Comparison of ENCODE assay signal across 24 mouse cellular contexts in the genomic region with DNA sequence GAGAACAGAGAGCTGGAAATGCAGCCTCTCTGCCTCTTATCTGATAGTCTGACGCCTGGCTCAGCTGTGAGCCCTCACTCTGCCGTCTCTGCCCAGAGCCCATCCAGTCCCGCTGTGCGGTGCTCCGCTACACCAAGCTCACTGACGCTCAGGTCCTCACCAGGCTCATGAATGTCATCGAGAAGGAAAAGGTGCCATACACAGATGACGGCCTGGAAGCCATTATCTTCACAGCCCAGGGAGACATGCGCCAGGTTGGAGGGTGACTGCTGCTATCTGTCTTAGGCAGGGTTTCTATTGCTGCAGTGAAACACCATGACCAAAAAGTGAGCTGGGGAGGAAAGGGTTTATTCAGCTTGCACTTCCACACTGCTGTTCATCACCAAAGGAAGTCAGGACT. TPM values are rescaled to one million over a fixed set of nuclear protein-coding genes. Genes with fewer than 3 reads are reported as not detected.
DNase-seq lines count a peak whose midpoint lies in the region; ATAC-seq and TF ChIP-seq lines count a peak whose summit lies in the region.
"Had no signal": no experiment of that assay in that cellular context is flagged by ENCODE, and none has a peak within 500 bp of the region (broad histone marks: within the 10 kb centered on the region; RNA-seq: fewer than 3 reads in every experiment).

No protein-coding gene starts in this region.

- peak; percentile 29 to 48 for DNase-seq in spleen, postnatal 36 days (ENCODE audit: low spot score in 2 of 2)
- DNase-seq in spleen, adult 12 weeks (ENCODE audit: low spot score) = no peak
- DNase-seq in liver, embryonic 14.5 days (ENCODE audit: low read depth in 3 of 3, low spot score in 3 of 3) = peak; percentile 69 to 77 (median 75)
- DNase-seq in cerebellum, adult 9-11 months = no peak
- no peak for DNase-seq in gastrocnemius, postnatal 4 days (ENCODE audit: low spot score in 2 of 2)
- DNase-seq in midbrain, embryonic 14.5 days = no peak
- DNase-seq: adrenal gland, adult 2 months; cerebellum, adult 2 months; gastrocnemius, adult 2 months; kidney, adult 9 months; kidney, postnatal 14 days; layer of hippocampus, postnatal 36 days had no signal

- H3K4me1 ChIP-seq in erythroblast, embryonic 14.5 days (ENCODE audit: control insufficient read depth) = peaks cover 30% of the 10 kb centered on the region
- H3K4me1 ChIP-seq in liver, embryonic 14.5 days (replicated peaks; ENCODE audit: control insufficient read depth in 2 of 2, insufficient read depth in 2 of 2, low read length in 1 of 2) = peaks cover 10 to 20% of the 10 kb centered on the region in 2 experiments
- no peaks in the 10 kb centered on the region for H3K4me1 ChIP-seq in midbrain, embryonic 14.5 days (ENCODE audit: control insufficient read depth, insufficient read depth, low read length)
- H3K4me1 ChIP-seq: embryonic facial prominence, embryonic 12.5 days; hindbrain, embryonic 15.5 days; limb, embryonic 15.5 days; midbrain, embryonic 12.5 days had no signal

- WGBS in liver, embryonic 14.5 days (ENCODE audit: insufficient replicate concordance) = 21% methylated on average over 9 of the region's 9 CpGs
- 89% methylated on average over 9 of the region's 9 CpGs for whole genome bisulfite sequencing in midbrain, embryonic 14.5 days

- TF ChIP-seq CTCF in liver, embryonic 14.5 days (IDR thresholded peaks at IDR 0.05; ENCODE audit: low read depth) = no peak

- H3K4me3 ChIP-seq in erythroblast, embryonic 14.5 days (replicated peaks) = peak overlapping the region; percentile 23
- H3K4me3 ChIP-seq in liver, embryonic 14.5 days (ENCODE audit: insufficient read depth in 1 of 2, low read depth in 2 of 2, low read length in 2 of 2) = no peak overlapping the region
- H3K4me3 ChIP-seq in midbrain, embryonic 14.5 days (replicated peaks; ENCODE audit: low read depth, low read length) = no peak overlapping the region
- H3K4me3 ChIP-seq: embryonic facial prominence, embryonic 12.5 days; gastrocnemius, adult 2 months; hindbrain, embryonic 15.5 days; layer of hippocampus, adult 2 months; limb, embryonic 15.5 days; midbrain, embryonic 12.5 days had no signal

- peak overlapping the region; percentile 74 for H3K27ac ChIP-seq in liver, embryonic 14.5 days
- no peak overlapping the region for H3K27ac ChIP-seq in midbrain, embryonic 14.5 days (replicated peaks; ENCODE audit: low read depth, low read length)
- H3K27ac ChIP-seq: embryonic facial prominence, embryonic 12.5 days; gastrocnemius, adult 2 months; hindbrain, embryonic 15.5 days; layer of hippocampus, adult 2 months; limb, embryonic 15.5 days; midbrain, embryonic 12.5 days had no signal

- H3K36me3 ChIP-seq in erythroblast, embryonic 14.5 days (ENCODE audit: control insufficient read depth) = peaks cover 98% of the 10 kb centered on the region
- H3K36me3 ChIP-seq in liver, embryonic 14.5 days (replicated peaks; ENCODE audit: control insufficient read depth, insufficient read depth, low read depth) = peaks cover 55% of the 10 kb centered on the region
- H3K36me3 ChIP-seq in midbrain, embryonic 14.5 days (ENCODE audit: control insufficient read depth, insufficient read depth, low read length) = peaks cover 80% of the 10 kb centered on the region

- peak; percentile 92 for ATAC-seq in liver, embryonic 14.5 days (ENCODE audit: insufficient read depth)
- ATAC-seq in midbrain, embryonic 14.5 days (ENCODE audit: low FRiP score, low TSS enrichment) = no peak
- ATAC-seq: forebrain, embryonic 14.5 days; Patski had no signal

- peak; percentile 90 for TF ChIP-seq EP300 in liver, embryonic 14.5 days (IDR thresholded peaks at IDR 0.05; ENCODE audit: low read depth)

- no peaks in the 10 kb centered on the region for H3K27me3 ChIP-seq in erythroblast, embryonic 14.5 days (ENCODE audit: control insufficient read depth)
- no peaks in the 10 kb centered on the region for H3K27me3 ChIP-seq in liver, embryonic 14.5 days (ENCODE audit: control insufficient read depth, insufficient read depth, low read length)
- no peaks in the 10 kb centered on the region for H3K27me3 ChIP-seq in midbrain, embryonic 14.5 days (ENCODE audit: control insufficient read depth, insufficient read depth, low read length)
- H3K27me3 ChIP-seq: embryonic facial prominence, embryonic 12.5 days; hindbrain, embryonic 15.5 days; limb, embryonic 15.5 days; midbrain, embryonic 12.5 days; Patski had no signal

- H3K4me2 ChIP-seq in liver, embryonic 14.5 days (ENCODE audit: low read depth) = peak overlapping the region; percentile 38
- no peak overlapping the region for H3K4me2 ChIP-seq in midbrain, embryonic 14.5 days (ENCODE audit: low read length)
- H3K4me2 ChIP-seq: embryonic facial prominence, embryonic 12.5 days; hindbrain, embryonic 15.5 days; limb, embryonic 15.5 days; midbrain, embryonic 12.5 days had no signal

- H3K9me3 ChIP-seq in erythroblast, embryonic 14.5 days (ENCODE audit: control insufficient read depth, low read length) = no peaks in the 10 kb centered on the region
- no peaks in the 10 kb centered on the region for H3K9me3 ChIP-seq in liver, embryonic 14.5 days (ENCODE audit: control insufficient read depth, low read length)
- no peaks in the 10 kb centered on the region for H3K9me3 ChIP-seq in midbrain, embryonic 14.5 days (ENCODE audit: control insufficient read depth, low read length)
- H3K9me3 ChIP-seq: embryonic facial prominence, embryonic 12.5 days; hindbrain, embryonic 15.5 days; limb, embryonic 15.5 days; midbrain, embryonic 12.5 days had no signal

- H3K9ac ChIP-seq in liver, embryonic 14.5 days (replicated peaks) = peak overlapping the region; percentile 40
- H3K9ac ChIP-seq in midbrain, embryonic 14.5 days (replicated peaks; ENCODE audit: low read length) = no peak overlapping the region
- H3K9ac ChIP-seq: embryonic facial prominence, embryonic 12.5 days; hindbrain, embryonic 15.5 days; limb, embryonic 15.5 days; midbrain, embryonic 12.5 days had no signal

RNA-seq across cellular contexts. Expression of gene Rfc2, which starts 11.9 kb away (rescaled TPM):
- polyA plus RNA-seq in erythroblast, embryonic 14.5 days (2012) = 6.8 TPM in 2 replicates
- polyA plus RNA-seq in liver, embryonic 14.5 days (2012; rRNA removed) = 68.1 and 102 TPM in 2 replicates
- polyA plus RNA-seq in liver, embryonic 14.5 days (2014; fragmentation: Nextera tagmentation; extraction: Ambion mirVana) = 180 and 217 TPM in 2 replicates
- 10 to 100 TPM; 42.6 to 45.0 TPM for total RNA-seq in gastrocnemius, postnatal 4 days (2021)
- 165 and 191 TPM in 2 replicates for polyA plus RNA-seq in midbrain, embryonic 14.5 days (2014; fragmentation: Nextera tagmentation; extraction: Ambion mirVana)

RNA-seq across cellular contexts. Expression of gene Lat2, which starts 21.7 kb away (rescaled TPM):
- 0.16 and 0.17 TPM in 2 replicates for polyA plus RNA-seq in erythroblast, embryonic 14.5 days (2012)
- 1.5 and 1.8 TPM in 2 replicates for polyA plus RNA-seq in liver, embryonic 14.5 days (2012; rRNA removed)
- 1.3 and 1.7 TPM in 2 replicates for polyA plus RNA-seq in liver, embryonic 14.5 days (2014; fragmentation: Nextera tagmentation; extraction: Ambion mirVana)
- 1 to 10 TPM; 4.5 to 6.3 TPM for total RNA-seq in gastrocnemius, postnatal 4 days (2021)
- polyA plus RNA-seq in midbrain, embryonic 14.5 days (2014; fragmentation: Nextera tagmentation; extraction: Ambion mirVana) = 1.5 and 2.7 TPM in 2 replicates

RNA-seq across cellular contexts. Expression of gene Syna, which starts 33.1 kb away (rescaled TPM):
- polyA plus RNA-seq in erythroblast, embryonic 14.5 days (2012) = not detected in 2 replicates
- not detected in 2 replicates for polyA plus RNA-seq in liver, embryonic 14.5 days (2012; rRNA removed)
- not detected in 2 replicates for polyA plus RNA-seq in liver, embryonic 14.5 days (2014; fragmentation: Nextera tagmentation; extraction: Ambion mirVana)
- total RNA-seq in gastrocnemius, postnatal 4 days (2021) = not detected
- polyA plus RNA-seq in midbrain, embryonic 14.5 days (2014; fragmentation: Nextera tagmentation; extraction: Ambion mirVana) = 0.11 and 0.24 TPM in 2 replicates
- total RNA-seq: adrenal gland, adult 2 months; gastrocnemius, adult 2 months; hematopoietic stem cell, adult 5-6 weeks; monocyte, adult 5-6 weeks; neutrophil, adult 5-6 weeks had no signal
- polyA plus RNA-seq: heart, postnatal 0 days had no signal

RNA-seq across cellular contexts. Expression of gene Clip2, which starts 40.9 kb away (rescaled TPM):
- polyA plus RNA-seq in erythroblast, embryonic 14.5 days (2012) = 0.14 and 0.16 TPM in 2 replicates
- polyA plus RNA-seq in liver, embryonic 14.5 days (2012; rRNA removed) = 1.5 and 1.8 TPM in 2 replicates
- 0.36 and 0.47 TPM in 2 replicates for polyA plus RNA-seq in liver, embryonic 14.5 days (2014; fragmentation: Nextera tagmentation; extraction: Ambion mirVana)
- total RNA-seq in gastrocnemius, postnatal 4 days (2021) = 10 to 100 TPM; 15.8 to 17.6 TPM
- 18.2 and 19.3 TPM in 2 replicates for polyA plus RNA-seq in midbrain, embryonic 14.5 days (2014; fragmentation: Nextera tagmentation; extraction: Ambion mirVana)

RNA-seq across cellular contexts. Expression of gene Eif4h, which starts 46.2 kb away (rescaled TPM):
- polyA plus RNA-seq in erythroblast, embryonic 14.5 days (2012) = 18.5 and 18.7 TPM in 2 replicates
- polyA plus RNA-seq in liver, embryonic 14.5 days (2012; rRNA removed) = 91.2 and 110 TPM in 2 replicates
- 148 and 167 TPM in 2 replicates for polyA plus RNA-seq in liver, embryonic 14.5 days (2014; fragmentation: Nextera tagmentation; extraction: Ambion mirVana)
- 100 to 1,000 TPM; 208 to 209 TPM for total RNA-seq in gastrocnemius, postnatal 4 days (2021)
- polyA plus RNA-seq in midbrain, embryonic 14.5 days (2014; fragmentation: Nextera tagmentation; extraction: Ambion mirVana) = 357 and 372 TPM in 2 replicates

Comparison
In these comparisons a context has a peak if more than half of its experiments do, and no peak if none do; other contexts are left out.
1. DNase-seq: peak in spleen, postnatal 36 days (2 of 2) and liver, embryonic 14.5 days (3 of 3); none in spleen, adult 12 weeks (single experiment), cerebellum, adult 9-11 months (single experiment), gastrocnemius, postnatal 4 days (0 of 2) and midbrain, embryonic 14.5 days (single experiment).